23 mouse cellular contexts compared by ENCODE assay signal in genomic region chr4:136092498-136092897, GRCm38 (mm10). TPM values are rescaled to one million over a fixed set of nuclear protein-coding genes. Genes with fewer than 3 reads are reported as not detected.
A peak's percentile ranks its signal among the peaks of the same experiment; 100 is the strongest.
DNase-seq lines count a peak whose midpoint lies in the region; ATAC-seq and TF ChIP-seq lines count a peak whose summit lies in the region.
"Had no signal": no experiment of that assay in that cellular context is flagged by ENCODE, and none has a peak within 500 bp of the region (broad histone marks: within the 10 kb centered on the region; RNA-seq: fewer than 3 reads in every experiment).

No protein-coding gene starts in this region.

- TF ChIP-seq CTCF in forebrain, postnatal 0 days (IDR thresholded peaks at IDR 0.05; ENCODE audit: low read depth): 0 out of 2 replicates have a peak, but pooled peaks have one; percentile 11
- TF ChIP-seq CTCF in kidney, postnatal 0 days (IDR thresholded peaks at IDR 0.05; ENCODE audit: low read depth): peak; percentile 46
- peak; percentile 46 for TF ChIP-seq CTCF in lung, postnatal 0 days (IDR thresholded peaks at IDR 0.05)
- TF ChIP-seq CTCF in lung, adult 2 months (IDR thresholded peaks at IDR 0.05; ENCODE audit: insufficient read depth, low read length): no peak

- no peak overlapping the region for H3K4me2 ChIP-seq in forebrain, postnatal 0 days (ENCODE audit: low read depth)
- no peak overlapping the region for H3K4me2 ChIP-seq in forebrain, embryonic 11.5 days (ENCODE audit: low read depth, low read length, severe bottlenecking)
- H3K4me2 ChIP-seq in kidney, postnatal 0 days (ENCODE audit: low read length): no peak overlapping the region
- H3K4me2 ChIP-seq in lung, postnatal 0 days (replicated peaks; ENCODE audit: low read depth, low read length): no peak overlapping the region
- H3K4me2 ChIP-seq: embryonic facial prominence, embryonic 12.5 days; forebrain, embryonic 15.5 days; hindbrain, embryonic 13.5 days; stomach, embryonic 15.5 days had no signal

- TF ChIP-seq EP300 in lung, postnatal 0 days (IDR thresholded peaks at IDR 0.05): no peak

- WGBS in forebrain, postnatal 0 days: 91% methylated on average over 7 of the region's 7 CpGs
- WGBS in forebrain, embryonic 11.5 days: 86% methylated on average over 7 of the region's 7 CpGs
- WGBS in kidney, postnatal 0 days: 90% methylated on average over 7 of the region's 7 CpGs
- WGBS in lung, postnatal 0 days: 80% methylated on average over 7 of the region's 7 CpGs
- WGBS in lung, adult 2 months: 90% methylated on average over 7 of the region's 7 CpGs

- H3K27me3 ChIP-seq in forebrain, postnatal 0 days (ENCODE audit: insufficient read depth, low read length): no peaks in the 10 kb centered on the region
- no peaks in the 10 kb centered on the region for H3K27me3 ChIP-seq in forebrain, embryonic 11.5 days (ENCODE audit: control insufficient read depth, insufficient read depth, low read length)
- no peaks in the 10 kb centered on the region for H3K27me3 ChIP-seq in kidney, postnatal 0 days (ENCODE audit: insufficient read depth, low read length)
- H3K27me3 ChIP-seq in lung, postnatal 0 days (replicated peaks; ENCODE audit: insufficient read depth, low read length): no peaks in the 10 kb centered on the region
- no peaks in the 10 kb centered on the region for H3K27me3 ChIP-seq in splenic B cell, adult 2 months (ENCODE audit: control insufficient read depth, insufficient read depth, low read length, poor library complexity, severe bottlenecking)
- H3K27me3 ChIP-seq: embryonic facial prominence, embryonic 12.5 days; forebrain, embryonic 15.5 days; hindbrain, embryonic 13.5 days; stomach, embryonic 15.5 days had no signal

- H3K4me3 ChIP-seq in forebrain, postnatal 0 days (ENCODE audit: low read depth, low read length): no peak overlapping the region
- H3K4me3 ChIP-seq in forebrain, embryonic 11.5 days (ENCODE audit: low read depth, low read length): no peak overlapping the region
- H3K4me3 ChIP-seq in kidney, postnatal 0 days (replicated peaks; ENCODE audit: low read depth, low read length): no peak overlapping the region
- no peak overlapping the region for H3K4me3 ChIP-seq in lung, postnatal 0 days (ENCODE audit: low read depth, low read length)
- no peak overlapping the region for H3K4me3 ChIP-seq in lung, adult 2 months (replicated peaks; ENCODE audit: extremely low read depth, low read depth, low read length)
- H3K4me3 ChIP-seq: embryonic facial prominence, embryonic 12.5 days; erythroblast, embryonic 14.5 days; forebrain, embryonic 15.5 days; heart, embryonic 10.5 days; hindbrain, embryonic 13.5 days; midbrain, embryonic 10.5 days; stomach, embryonic 15.5 days had no signal

- H3K36me3 ChIP-seq in forebrain, postnatal 0 days (ENCODE audit: insufficient read depth): no peaks in the 10 kb centered on the region
- H3K36me3 ChIP-seq in forebrain, embryonic 11.5 days (ENCODE audit: control insufficient read depth, insufficient read depth, low read length): no peaks in the 10 kb centered on the region
- H3K36me3 ChIP-seq in kidney, postnatal 0 days (ENCODE audit: insufficient read depth, low read length): no peaks in the 10 kb centered on the region
- H3K36me3 ChIP-seq in lung, postnatal 0 days (ENCODE audit: insufficient read depth, low read length): no peaks in the 10 kb centered on the region
- H3K36me3 ChIP-seq in splenic B cell, adult 2 months (ENCODE audit: control insufficient read depth, insufficient read depth, low read length, poor library complexity, severe bottlenecking): no peaks in the 10 kb centered on the region
- H3K36me3 ChIP-seq: embryonic facial prominence, embryonic 12.5 days; forebrain, embryonic 15.5 days; heart, embryonic 10.5 days; hindbrain, embryonic 13.5 days; midbrain, embryonic 10.5 days; stomach, embryonic 15.5 days had no signal

- no peak for ATAC-seq in forebrain, postnatal 0 days
- no peak for ATAC-seq in forebrain, embryonic 11.5 days (replicated peaks; ENCODE audit: low FRiP score)
- ATAC-seq in kidney, postnatal 0 days (replicated peaks; ENCODE audit: low FRiP score, low read depth): no peak
- ATAC-seq in lung, postnatal 0 days: no peak
- ATAC-seq: forebrain, embryonic 15.5 days had no signal

- no peak for TF ChIP-seq POLR2A in lung, adult 2 months (IDR thresholded peaks at IDR 0.05; ENCODE audit: borderline replicate concordance, extremely low read depth, low read depth, low read length)

- no peak overlapping the region for H3K9ac ChIP-seq in forebrain, postnatal 0 days
- no peak overlapping the region for H3K9ac ChIP-seq in forebrain, embryonic 11.5 days (ENCODE audit: low read length)
- H3K9ac ChIP-seq in kidney, postnatal 0 days (ENCODE audit: low read depth, low read length): no peak overlapping the region
- H3K9ac ChIP-seq in lung, postnatal 0 days (replicated peaks; ENCODE audit: low read depth): no peak overlapping the region
- H3K9ac ChIP-seq: embryonic facial prominence, embryonic 12.5 days; forebrain, embryonic 15.5 days; hindbrain, embryonic 13.5 days; stomach, embryonic 15.5 days had no signal

- no peak overlapping the region for H3K27ac ChIP-seq in forebrain, postnatal 0 days (ENCODE audit: low read depth, low read length)
- H3K27ac ChIP-seq in forebrain, embryonic 11.5 days (ENCODE audit: low read depth, low read length): no peak overlapping the region
- no peak overlapping the region for H3K27ac ChIP-seq in kidney, postnatal 0 days
- no peak overlapping the region for H3K27ac ChIP-seq in lung, postnatal 0 days (ENCODE audit: low read length)
- H3K27ac ChIP-seq: embryonic facial prominence, embryonic 12.5 days; forebrain, embryonic 15.5 days; heart, embryonic 10.5 days; hindbrain, embryonic 13.5 days; midbrain, embryonic 10.5 days; stomach, embryonic 15.5 days had no signal

- H3K4me1 ChIP-seq in forebrain, postnatal 0 days (ENCODE audit: insufficient read depth): no peaks in the 10 kb centered on the region
- H3K4me1 ChIP-seq in forebrain, embryonic 11.5 days (replicated peaks; ENCODE audit: control insufficient read depth, insufficient read depth, low read length): peaks cover 7% of the 10 kb centered on the region
- H3K4me1 ChIP-seq in kidney, postnatal 0 days (replicated peaks; ENCODE audit: insufficient read depth, low read length): peaks cover 5% of the 10 kb centered on the region; the same call in 1 of the 2 replicates
- no peaks in the 10 kb centered on the region; the same call in 1 of the 2 replicates for H3K4me1 ChIP-seq in lung, postnatal 0 days (ENCODE audit: insufficient read depth, low read depth, low read length)
- no peaks in the 10 kb centered on the region for H3K4me1 ChIP-seq in lung, adult 2 months (ENCODE audit: control insufficient read depth, insufficient read depth, low read length)
- H3K4me1 ChIP-seq: forebrain, embryonic 15.5 days had no signal

- no peaks in the 10 kb centered on the region for H3K9me3 ChIP-seq in forebrain, postnatal 0 days (ENCODE audit: low read length)
- peaks cover 3% of the 10 kb centered on the region for H3K9me3 ChIP-seq in forebrain, embryonic 11.5 days (ENCODE audit: control insufficient read depth, low read length)
- H3K9me3 ChIP-seq in kidney, postnatal 0 days (replicated peaks; ENCODE audit: low read length): no peaks in the 10 kb centered on the region
- no peaks in the 10 kb centered on the region for H3K9me3 ChIP-seq in lung, postnatal 0 days (ENCODE audit: low read length)
- H3K9me3 ChIP-seq: forebrain, embryonic 15.5 days; heart, embryonic 10.5 days; hindbrain, embryonic 13.5 days; midbrain, embryonic 10.5 days; stomach, embryonic 15.5 days had no signal

- DNase-seq in forebrain, postnatal 0 days: no peak
- DNase-seq in forebrain, embryonic 11.5 days (ENCODE audit: low spot score): no peak
- DNase-seq in kidney, postnatal 0 days (ENCODE audit: low spot score): no peak
- DNase-seq in kidney, postnatal 25 days: no peak
- no peak for DNase-seq in lung, postnatal 0 days (ENCODE audit: low spot score)
- no peak for DNase-seq in lung, adult 2 months
- peak; percentile 33 for DNase-seq in splenic B cell, adult 2 months (ENCODE audit: low read depth, low spot score)
- no peak for DNase-seq in right cerebral cortex, postnatal 10 days (ENCODE audit: low spot score in 2 of 2)
- DNase-seq: adrenal gland, adult 2 months; cerebellum, adult 9-11 months; heart, postnatal 14 days; kidney, adult 11 months; kidney, postnatal 14 days; lung, postnatal 4 days; right cerebral cortex, adult 18-20 months; thymus, adult 2 months had no signal

RNA-seq across cellular contexts. Expression of gene Rpl11, which starts 39.3 kb away (rescaled TPM):
- total RNA-seq in forebrain, postnatal 0 days (2014; rRNA removed): 872 and 1,141 TPM in 2 replicates
- polyA plus RNA-seq in forebrain, postnatal 0 days (2015; fragmentation: Nextera tagmentation; extraction: Ambion mirVana): 313 and 396 TPM in 2 replicates
- 388 and 392 TPM in 2 replicates for polyA plus RNA-seq in forebrain, embryonic 11.5 days (2014; fragmentation: Nextera tagmentation; extraction: Ambion mirVana)
- 490 and 535 TPM in 2 replicates for polyA plus RNA-seq in kidney, postnatal 0 days (2015; fragmentation: Nextera tagmentation; extraction: Ambion mirVana)
- 325 and 355 TPM in 2 replicates for polyA plus RNA-seq in lung, postnatal 0 days (2015; fragmentation: Nextera tagmentation; extraction: Ambion mirVana)
- polyA plus RNA-seq in lung, adult 2 months (2012; rRNA removed): 181 and 218 TPM in 2 replicates

RNA-seq across cellular contexts. Expression of gene Id3, which starts 50.8 kb away (rescaled TPM):
- total RNA-seq in forebrain, postnatal 0 days (2014; rRNA removed): 134 and 153 TPM in 2 replicates
- polyA plus RNA-seq in forebrain, postnatal 0 days (2015; fragmentation: Nextera tagmentation; extraction: Ambion mirVana): 177 and 185 TPM in 2 replicates
- 351 and 380 TPM in 2 replicates for polyA plus RNA-seq in forebrain, embryonic 11.5 days (2014; fragmentation: Nextera tagmentation; extraction: Ambion mirVana)
- polyA plus RNA-seq in kidney, postnatal 0 days (2015; fragmentation: Nextera tagmentation; extraction: Ambion mirVana): 764 and 829 TPM in 2 replicates
- polyA plus RNA-seq in lung, postnatal 0 days (2015; fragmentation: Nextera tagmentation; extraction: Ambion mirVana): 430 and 477 TPM in 2 replicates
- 390 and 505 TPM in 2 replicates for polyA plus RNA-seq in lung, adult 2 months (2012; rRNA removed)
